Mouse (Mus musculus): ENCODE data around the gene Spata31d1b. TPM values are rescaled to one million over a fixed set of nuclear protein-coding genes. Genes with fewer than 3 reads are reported as not detected.
A peak's percentile ranks its signal among the peaks of the same experiment; 100 is the strongest.
"Not testable (repeated sequence)": the region's sequence is repeated elsewhere in the genome, so short reads cannot be mapped to it uniquely, and the experiment has no call there.

Spata31d1b gene
- total RNA-seq, 2 experiments from 2014 or later: not detected

- DNase-seq (ENCODE audit: low spot score in 2 of 2): no peak
- intact Hi-C loops (cut with DNase I): no loop called here
Observed at GRCm38 (mm10) chr13:59690576-59690975, 21.5 kb upstream of the Spata31d1b start.

- no peak for DNase-seq (ENCODE audit: low spot score in 2 of 2)
- intact Hi-C loops (cut with DNase I): no loop called here
Observed at GRCm38 (mm10) chr13:59691478-59691877, 20.6 kb upstream of the Spata31d1b start.

GRCm38 (mm10) chr13:59694008-59694407, 18.1 kb upstream of the Spata31d1b start, which contains the start of gene 4921517D22Rik:
Gene 4921517D22Rik (minus strand): TSS chr13:59694108.
- DNase-seq (ENCODE audit: low spot score in 2 of 2): no peak
- intact Hi-C loops (cut with DNase I): no loop called here

GRCm38 (mm10) chr13:59695781-59696180, 16.3 kb upstream of the Spata31d1b start:
- intact Hi-C loops (cut with DNase I): no loop called here
- no peak for DNase-seq (ENCODE audit: low spot score in 2 of 2)

GRCm38 (mm10) chr13:59699131-59699530, 13.0 kb upstream of the Spata31d1b start:
- DNase-seq (ENCODE audit: low spot score in 2 of 2): peak in 1 of 2 experiments; percentile 38
- intact Hi-C loops (cut with DNase I): no loop called here

- intact Hi-C loops (cut with DNase I); DNase-seq (ENCODE audit: low spot score in 2 of 2): not testable (repeated sequence)
Observed at GRCm38 (mm10) chr13:59700137-59700536, 11.9 kb upstream of the Spata31d1b start.

GRCm38 (mm10) chr13:59703514-59703913, 8.6 kb upstream of the Spata31d1b start:
- intact Hi-C loops (cut with DNase I): no loop called here
- DNase-seq (ENCODE audit: low spot score in 2 of 2): peak; percentile 50 to 53

- intact Hi-C loops (cut with DNase I): no loop called here
- peak in 1 of 2 experiments; percentile 18 for DNase-seq (ENCODE audit: low spot score in 2 of 2)
Observed at GRCm38 (mm10) chr13:59704562-59704961, 7.5 kb upstream of the Spata31d1b start.

- intact Hi-C loops (cut with DNase I): no loop called here
- DNase-seq (ENCODE audit: low spot score in 2 of 2): no peak
Observed at GRCm38 (mm10) chr13:59710230-59710629, 1.9 kb upstream of the Spata31d1b start, which contains the start of gene Spata31d1a. Gene Spata31d1a (minus strand): TSS chr13:59710330.

- no peak for DNase-seq (ENCODE audit: low spot score in 2 of 2)
- intact Hi-C loops (cut with DNase I): no loop called here
Observed at GRCm38 (mm10) chr13:59713710-59714109, 1.6 kb downstream of the Spata31d1b start.

GRCm38 (mm10) chr13:59718857-59719440, 6.9 kb downstream of the Spata31d1b start:
- intact Hi-C loops (cut with DNase I); DNase-seq (ENCODE audit: low spot score in 2 of 2): not testable (repeated sequence)

GRCm38 (mm10) chr13:59719475-59719874, 7.4 kb downstream of the Spata31d1b start:
- intact Hi-C loops (cut with DNase I): no loop called here
- no peak for DNase-seq (ENCODE audit: low spot score in 2 of 2)

GRCm38 (mm10) chr13:59722089-59722488, 10.0 kb downstream of the Spata31d1b start:
- DNase-seq (ENCODE audit: low spot score in 2 of 2); intact Hi-C loops (cut with DNase I): not testable (repeated sequence)

GRCm38 (mm10) chr13:59726139-59726867, 14.2 kb downstream of the Spata31d1b start:
- intact Hi-C loops (cut with DNase I): loop anchor here (5.0 kb wide), 1 partner anchor 89 kb away; no protein-coding TSS in a partner anchor
- no peak for DNase-seq (ENCODE audit: low spot score in 2 of 2)

GRCm38 (mm10) chr13:59728378-59729093, 16.5 kb downstream of the Spata31d1b start:
- intact Hi-C loops (cut with DNase I): loop anchor here (5.0 kb wide), 1 partner anchor 91 kb away; no protein-coding TSS in a partner anchor
- DNase-seq (ENCODE audit: low spot score in 2 of 2): peak; percentile 77 to 82

- intact Hi-C loops (cut with DNase I): no loop called here
- no peak for DNase-seq (ENCODE audit: low spot score in 2 of 2)
Observed at GRCm38 (mm10) chr13:59731652-59732051, 19.6 kb downstream of the Spata31d1b start, which contains the start of gene Spata31d1d. Gene Spata31d1d (minus strand): TSS chr13:59731752.

GRCm38 (mm10) chr13:59733936-59734335, 21.9 kb downstream of the Spata31d1b start:
- intact Hi-C loops (cut with DNase I): no loop called here

GRCm38 (mm10) chr13:59734347-59734746, 22.3 kb downstream of the Spata31d1b start:
- intact Hi-C loops (cut with DNase I); DNase-seq (ENCODE audit: low spot score in 2 of 2): not testable (repeated sequence)

More at GRCm38 (mm10) chr13:59733936-59734335, 21.9 kb downstream of the Spata31d1b start:
- DNase-seq (ENCODE audit: low spot score in 2 of 2): no peak

- no peak for DNase-seq (ENCODE audit: low spot score in 2 of 2)
- intact Hi-C loops (cut with DNase I): no loop called here
Observed at GRCm38 (mm10) chr13:59735190-59735589, 23.1 kb downstream of the Spata31d1b start.

GRCm38 (mm10) chr13:59738455-59738854, 26.4 kb downstream of the Spata31d1b start:
- DNase-seq (ENCODE audit: low spot score in 2 of 2): no peak
- intact Hi-C loops (cut with DNase I): no loop called here

Measured in left cerebral cortex, postnatal 36 days (tissue).